Mouse (Mus musculus): ENCODE measurements at regions not wholly inside any gene's neighbourhood (a gene's known extent, or its start where the extent isn't known, plus 50 kb on each side); places are given as distances from the start of the nearest gene placed in this dataset.

DNA sequence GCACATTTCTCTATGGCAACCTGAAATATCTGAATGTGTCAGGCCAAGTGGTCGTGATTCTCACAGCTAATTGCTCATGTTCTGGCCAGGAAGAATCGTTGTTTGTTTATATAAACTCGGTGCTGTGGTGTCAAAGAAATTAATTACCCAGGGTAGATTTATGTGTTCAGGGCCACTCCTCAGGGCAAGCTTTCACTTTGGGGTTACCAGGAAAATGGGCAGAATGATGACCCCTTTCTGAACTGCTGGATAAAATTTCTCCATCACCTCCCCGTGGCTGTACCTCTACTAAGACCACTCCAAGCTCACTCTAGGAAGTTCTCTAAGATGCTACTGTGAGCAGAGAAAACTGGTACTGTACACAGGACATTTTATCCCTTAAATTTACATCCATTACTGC is 460.1 kb downstream of the Meis1 start:
- TF ChIP-seq CTCF (IDR thresholded peaks at IDR 0.05; ENCODE audit: insufficient read depth, low read depth, low read length) (no peak), POLR2A (IDR thresholded peaks at IDR 0.05; ENCODE audit: insufficient read depth, low read depth, low read length) (no peak)

Data from olfactory bulb, adult 2 months (tissue).